Mouse (Mus musculus) olfactory bulb, adult 2 months (tissue): Measurements from ENCODE around the gene Tcl1b5.
"Not testable (repeated sequence)": the region's sequence is repeated elsewhere in the genome, so short reads cannot be mapped to it uniquely, and the experiment has no call there.

Experiments
- CTCF ChIP-seq: fragments of 200-500 bp; IDR thresholded peaks from 2 replicates; pipeline ENCODE4 v1.5.1; 2012; ENCODE audit warnings: low read depth, mild to moderate bottlenecking, low read length, moderate library complexity; ENCODE audit not compliant: insufficient read depth
- POLR2A ChIP-seq: fragments of 200-500 bp; IDR thresholded peaks from 2 replicates; pipeline ENCODE4 v1.6.1; 2012; ENCODE audit warnings: mild to moderate bottlenecking, low read depth, low read length, moderate library complexity; ENCODE audit not compliant: insufficient read depth

- not testable (repeated sequence) for TF ChIP-seq CTCF, POLR2A
These were observed 41.3 kb upstream of the Tcl1b5 start for GRCm38 (mm10) chr12:105134826-105135225.
